Mouse (Mus musculus) neural tube, embryonic 14.5 days (tissue): ENCODE measurements around the gene Gm8369. TPM values are rescaled to one million over a fixed set of nuclear protein-coding genes. Genes with fewer than 3 reads are reported as not detected.
"Not testable (repeated sequence)": the region's sequence is repeated elsewhere in the genome, so short reads cannot be mapped to it uniquely, and the experiment has no call there.

ENCODE experiments used
- ATAC-seq: fragments of 200-750 bp; cut with Nextera tagmentation; 2 replicates; pipeline ENCODE4 v1.8.0; 2017; ENCODE audit warnings: low read depth, mild to moderate bottlenecking, moderate TSS enrichment, moderate library complexity
- H3K27ac ChIP-seq: fragments of 300-500 bp; sonication (generic); 2 replicates; pipeline ENCODE4 v1.5.1; 2014; ENCODE audit warnings: low read depth, mild to moderate bottlenecking, control low read depth, low read length, moderate library complexity, mixed read lengths
- H3K27me3 ChIP-seq: fragments of 300-500 bp; sonication (generic); 2 replicates; pipeline ENCODE4 v1.6.1; 2014; ENCODE audit warnings: low read length; ENCODE audit not compliant: control insufficient read depth, insufficient read depth
- H3K36me3 ChIP-seq: fragments of 300-500 bp; sonication (generic); 2 replicates; pipeline ENCODE4 v1.6.1; 2014; ENCODE audit warnings: low read length, mixed read lengths; ENCODE audit not compliant: control insufficient read depth, insufficient read depth
- H3K4me1 ChIP-seq: fragments of 300-500 bp; sonication (generic); 2 replicates; pipeline ENCODE4 v1.6.1; 2014; ENCODE audit warnings: low read length; ENCODE audit not compliant: control insufficient read depth, insufficient read depth
- H3K4me2 ChIP-seq: fragments of 300-500 bp; sonication (generic); 2 replicates; pipeline ENCODE4 v1.6.1; 2014; ENCODE audit warnings: mild to moderate bottlenecking, low read depth, low read length, control low read depth
- H3K4me3 ChIP-seq: fragments of 300-500 bp; sonication (generic); 2 replicates; pipeline ENCODE4 v1.5.1; 2014; ENCODE audit warnings: low read depth, low read length, control low read depth, mixed read lengths
- H3K9ac ChIP-seq: fragments of 300-500 bp; sonication (generic); replicated peaks from 2 replicates; pipeline ENCODE4 v1.6.1; 2014; ENCODE audit warnings: low read depth, mild to moderate bottlenecking, control low read depth, low read length, mixed read lengths
- H3K9me3 ChIP-seq: fragments of 300-500 bp; sonication (generic); 2 replicates; pipeline ENCODE4 v1.6.1; 2016; ENCODE audit warnings: low read length; ENCODE audit not compliant: control insufficient read depth
- WGBS: fragments of 180-500 bp; shearing (Covaris S2); extraction: QIAGEN DNeasy Blood & Tissue Kit; methylation state at CpG from one replicate; pipeline ENCODE4 v1.1.7; 2014; 5-methylcytosine and 5-hydroxymethylcytosine counted together
- polyA plus RNA-seq: library from polyadenylated mRNA; unstranded; fragments of >200 nt; fragmentation: Nextera tagmentation; extraction: Ambion mirVana; gene quantifications from 2 replicates; pipeline ENCODE4 v1.2.1, GENCODE M21; 2014

Gm8369 gene
- polyA plus RNA-seq, 1 experiment from 2014 or later, result not detected

DNA sequence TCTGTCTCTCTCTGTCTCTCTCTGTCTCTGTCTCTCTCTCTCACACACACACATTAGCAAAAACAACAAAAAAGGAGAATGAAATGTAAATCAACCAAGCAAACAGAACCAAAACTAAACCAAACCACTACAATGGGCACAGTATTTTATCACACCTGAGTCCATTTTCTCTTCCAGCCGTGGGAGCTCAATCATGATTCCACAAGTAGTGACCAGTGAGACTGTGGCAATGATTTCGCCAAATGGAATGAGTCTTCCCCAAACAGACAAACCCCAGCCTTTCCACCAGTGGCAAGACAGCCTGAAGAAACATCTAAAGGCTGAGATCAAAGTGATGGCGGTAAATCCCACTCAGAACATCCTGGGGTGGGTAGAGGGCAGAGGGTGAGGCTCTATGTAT is 34.4 kb downstream of the Gm8369 start:
- Histone ChIP-seq H3K27me3 (no peaks in the 10 kb centered on the region), H3K4me1 (no peaks in the 10 kb centered on the region), H3K27ac (no peak overlapping the region), H3K9me3 (no peaks in the 10 kb centered on the region), H3K9ac (no peak overlapping the region), H3K4me2 (no peak overlapping the region), H3K36me3 (no peaks in the 10 kb centered on the region), H3K4me3 (no peak overlapping the region)
- ATAC-seq, result no peak
- 91% methylated on average over 3 of the region's 3 CpGs for WGBS

DNA sequence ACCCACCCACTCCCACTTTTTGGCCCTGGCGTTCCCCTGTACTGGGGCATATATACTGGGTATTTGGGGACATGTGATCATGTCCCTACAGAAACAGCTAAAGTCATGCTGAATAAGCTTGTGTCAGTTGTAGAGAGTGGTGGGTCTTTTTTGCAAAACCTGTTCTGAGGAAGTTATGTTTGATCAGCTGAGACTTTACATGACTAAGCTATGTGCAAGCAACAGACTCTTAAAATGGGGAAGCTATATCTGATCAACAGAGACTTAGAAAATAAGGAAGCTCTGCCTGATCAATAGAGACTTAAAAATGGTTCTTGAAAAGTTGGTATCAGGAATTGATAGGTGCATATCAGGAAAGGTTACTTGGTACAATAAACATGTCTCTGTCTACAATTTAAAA is 47.7 kb downstream of the Gm8369 start:
- Histone ChIP-seq H3K36me3 (no peaks in the 10 kb centered on the region), H3K4me1 (no peaks in the 10 kb centered on the region), H3K9me3 (no peaks in the 10 kb centered on the region), H3K27me3 (no peaks in the 10 kb centered on the region), H3K27ac (no peak overlapping the region), H3K9ac (no peak overlapping the region), H3K4me2 (no peak overlapping the region), H3K4me3 (no peak overlapping the region)
- 82% methylated on average over 1 of the region's 1 CpGs for WGBS
- ATAC-seq, result no peak

DNA sequence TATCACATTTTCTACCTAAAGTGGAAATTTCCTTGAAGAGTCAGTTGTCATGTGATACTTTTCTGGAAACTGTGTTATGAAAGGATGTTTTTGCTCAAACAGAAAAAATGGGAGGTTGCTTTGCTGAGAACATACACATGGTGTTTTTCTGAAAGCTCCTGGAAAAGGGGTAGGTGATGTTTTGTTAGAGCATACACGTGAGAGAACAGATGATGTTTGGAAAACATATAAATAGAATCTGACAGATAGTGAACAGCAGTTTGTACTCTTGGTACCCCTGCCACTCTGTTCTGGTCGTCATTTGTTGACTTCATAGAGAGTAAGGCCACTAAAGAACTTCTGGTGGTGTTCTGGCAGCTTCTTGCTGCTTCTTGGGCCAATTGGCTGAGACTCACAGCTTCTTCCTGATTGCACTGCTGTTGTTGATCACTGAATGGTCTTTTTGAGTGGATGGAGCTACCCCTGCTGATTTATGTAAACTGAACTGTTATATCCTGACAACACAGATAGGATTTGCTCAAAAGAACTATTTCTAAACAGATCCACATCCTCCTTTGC is 48.2 kb downstream of the Gm8369 start:
- Histone ChIP-seq H3K4me2 (no peak overlapping the region), H3K9me3 (no peaks in the 10 kb centered on the region), H3K27ac (no peak overlapping the region), H3K27me3 (no peaks in the 10 kb centered on the region), H3K36me3 (no peaks in the 10 kb centered on the region), H3K4me1 (no peaks in the 10 kb centered on the region), H3K9ac (no peak overlapping the region), H3K4me3 (no peak overlapping the region)
- 62% methylated on average over 2 of the region's 2 CpGs for WGBS
- ATAC-seq, result no peak

DNA sequence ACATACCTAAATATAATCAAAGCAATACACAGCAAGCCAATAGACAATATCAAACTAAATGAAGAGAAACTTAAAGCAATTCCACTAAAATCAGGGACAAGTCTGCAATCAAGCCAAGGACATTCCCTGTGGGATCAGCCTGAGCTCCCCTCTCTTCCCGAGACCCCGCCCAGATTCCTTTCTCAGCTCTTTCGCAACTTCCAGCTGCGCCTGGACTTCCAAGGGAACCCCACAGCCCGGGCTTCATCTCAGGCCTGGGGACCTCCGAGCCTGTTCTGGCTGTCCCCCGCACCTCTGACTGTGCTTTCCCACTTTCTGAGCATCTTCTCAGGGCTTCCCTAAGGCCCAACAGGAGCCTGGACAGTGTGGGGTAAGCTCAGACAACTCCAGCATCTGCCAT is 50.9 kb downstream of the Gm8369 start, which contains the start of gene Ms4a4d:
TSS of gene Ms4a4d (plus strand) at position 209 of the 400 bp plus-strand sequence.
- H3K27me3 ChIP-seq, result no peaks in the 10 kb centered on the region
- ATAC-seq, result no peak
- H3K4me2 ChIP-seq, result no peak within 1 kb of the TSS
- H3K27ac ChIP-seq, result no peak within 1 kb of the TSS
- H3K4me3 ChIP-seq, result no peak within 1 kb of the TSS
- H3K36me3 ChIP-seq, result no peaks in the 10 kb centered on the region
- WGBS, result 26% methylated on average over 7 of the region's 7 CpGs
- H3K4me1 ChIP-seq, result no peaks in the 10 kb centered on the region
- no peak within 1 kb of the TSS for H3K9ac ChIP-seq
- H3K9me3 ChIP-seq, result no peaks in the 10 kb centered on the region

DNA sequence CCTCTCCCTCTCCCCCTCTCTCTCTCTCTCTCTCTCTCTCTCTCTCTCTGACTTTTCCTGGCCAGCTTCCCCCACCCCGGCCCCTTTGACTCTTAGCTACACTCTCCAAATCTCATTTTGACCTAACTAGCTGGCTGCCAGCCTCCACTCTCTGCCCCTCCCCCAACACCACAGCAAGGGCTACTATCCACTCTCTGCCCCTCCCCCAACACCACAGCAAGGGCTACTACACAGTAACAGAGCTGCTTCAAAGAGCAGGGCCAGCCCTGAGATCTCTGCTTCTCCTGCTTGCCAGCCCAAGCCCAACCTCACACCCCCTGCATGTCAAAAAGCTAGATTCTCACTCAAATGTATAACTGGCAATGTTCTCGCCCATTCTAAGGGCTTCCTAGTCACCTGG is 51.6 kb downstream of the Gm8369 start:
- H3K4me1 ChIP-seq, result no peaks in the 10 kb centered on the region
- ATAC-seq, result no peak
- no peak overlapping the region for H3K27ac ChIP-seq
- 9% methylated on average over 2 of the region's 2 CpGs for WGBS
- no peaks in the 10 kb centered on the region for H3K9me3 ChIP-seq
- no peak overlapping the region for H3K4me3 ChIP-seq
- H3K36me3 ChIP-seq, result no peaks in the 10 kb centered on the region
- no peak overlapping the region for H3K4me2 ChIP-seq
- no peak overlapping the region for H3K9ac ChIP-seq
- H3K27me3 ChIP-seq, result no peaks in the 10 kb centered on the region

DNA sequence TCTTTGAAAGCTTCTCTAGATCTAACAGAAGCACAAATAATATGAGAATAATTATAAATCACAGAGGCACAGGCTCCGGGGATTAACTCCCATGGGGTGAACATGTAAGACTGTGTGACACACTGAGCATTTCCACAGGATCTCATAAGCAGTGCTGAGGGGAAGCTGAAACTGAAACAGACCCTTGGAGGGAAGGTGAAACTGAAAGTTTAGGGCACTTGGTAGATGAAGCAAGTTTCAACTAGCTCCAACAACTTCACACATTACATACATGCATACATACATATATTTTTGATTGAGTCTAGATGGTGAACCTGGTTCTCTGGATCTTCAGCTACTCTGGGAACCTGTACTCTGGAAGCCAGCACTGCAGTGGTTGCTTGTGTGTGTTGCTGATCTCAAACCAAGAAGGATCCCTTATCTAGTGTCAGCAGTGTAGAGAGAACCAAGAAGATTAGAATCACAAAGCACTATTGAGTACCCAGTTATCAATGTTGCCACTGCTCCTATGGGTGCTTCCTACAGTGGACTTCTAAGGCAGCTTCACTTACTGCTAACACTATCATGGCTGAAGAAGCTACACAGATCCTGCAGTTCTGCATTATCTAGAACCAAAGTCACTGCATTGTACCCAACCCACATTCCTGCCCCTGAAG is 54.6 kb downstream of the Gm8369 start:
- ATAC-seq, H3K27me3 ChIP-seq, H3K9ac ChIP-seq, H3K4me1 ChIP-seq, H3K27ac ChIP-seq, H3K36me3 ChIP-seq, H3K9me3 ChIP-seq, H3K4me3 ChIP-seq, H3K4me2 ChIP-seq: not testable (repeated sequence)
- 80% methylated on average over 1 of the region's 1 CpGs for WGBS

DNA sequence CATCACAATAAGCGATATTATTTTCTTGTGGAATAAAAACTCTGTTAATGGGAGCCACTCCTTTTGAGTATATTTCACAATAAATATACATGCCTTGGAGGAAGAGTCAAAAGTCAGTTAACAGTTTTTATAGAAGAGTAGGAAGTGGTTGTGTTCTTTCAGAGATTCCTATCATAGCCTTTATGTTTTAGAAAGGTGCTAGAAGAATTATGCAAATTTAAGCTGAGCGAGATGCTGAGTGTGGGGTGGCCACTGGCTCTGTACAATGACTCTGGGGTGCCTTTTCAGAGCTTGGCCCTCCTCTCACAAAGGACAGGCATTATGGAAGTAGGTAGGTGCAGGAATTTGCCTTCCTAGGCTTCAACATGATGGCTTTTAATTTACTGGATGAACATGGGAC is 58.6 kb downstream of the Gm8369 start:
- not testable (repeated sequence) for ATAC-seq, H3K27ac ChIP-seq
- WGBS, result 92% methylated on average over 2 of the region's 2 CpGs

DNA sequence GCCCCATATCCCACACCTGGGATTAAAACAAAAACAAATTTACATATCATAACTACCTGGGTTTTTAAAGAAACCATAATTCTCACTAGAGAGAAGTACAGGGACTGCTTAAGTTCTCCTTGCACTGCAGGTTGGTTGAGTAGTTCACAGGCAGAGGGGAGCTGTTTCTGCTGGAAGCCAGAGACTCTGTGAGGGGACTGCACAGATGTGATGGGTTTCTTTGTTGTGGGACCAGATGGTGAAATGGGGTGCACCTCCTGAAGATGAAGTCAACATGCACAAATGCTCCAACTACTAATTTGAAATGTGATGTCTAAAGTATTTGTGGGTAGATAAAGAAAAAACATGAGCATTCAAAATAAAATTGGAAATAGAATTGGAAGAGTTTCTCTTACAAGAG is 62.2 kb downstream of the Gm8369 start:
- Histone ChIP-seq H3K9me3 (no peaks in the 10 kb centered on the region), H3K27me3 (no peaks in the 10 kb centered on the region), H3K36me3 (no peaks in the 10 kb centered on the region), H3K4me1 (no peaks in the 10 kb centered on the region), H3K4me3 (no peak overlapping the region), H3K9ac (no peak overlapping the region), H3K4me2 (no peak overlapping the region), H3K27ac (no peak overlapping the region)
- ATAC-seq, result no peak

More for the DNA sequence above, 58.6 kb downstream of the Gm8369 start:
- not testable (repeated sequence) for H3K9ac ChIP-seq, H3K4me2 ChIP-seq, H3K27me3 ChIP-seq, H3K9me3 ChIP-seq, H3K4me3 ChIP-seq, H3K36me3 ChIP-seq, H3K4me1 ChIP-seq

DNA sequence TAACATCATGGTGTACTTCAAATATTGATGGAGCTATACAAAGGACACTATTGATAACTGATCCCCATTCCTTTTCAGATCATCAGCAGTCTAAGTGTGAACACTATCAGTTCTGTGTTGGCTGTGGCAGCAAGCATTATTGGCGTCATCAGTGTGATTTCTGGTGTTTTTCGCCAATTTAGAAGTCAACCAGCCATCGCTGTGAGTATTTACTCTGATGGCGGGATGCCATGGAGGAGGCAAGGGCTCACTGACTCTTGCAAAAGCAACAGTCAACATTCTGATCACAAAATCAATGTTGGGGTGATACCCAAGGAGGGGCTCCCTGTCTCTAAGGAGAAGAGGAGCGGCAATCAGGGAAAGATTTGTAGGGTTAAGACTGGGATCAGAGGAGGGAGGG is 69.0 kb downstream of the Gm8369 start:
- no peak overlapping the region for H3K9ac ChIP-seq
- no peak overlapping the region for H3K4me2 ChIP-seq
- no peaks in the 10 kb centered on the region for H3K4me1 ChIP-seq
- no peaks in the 10 kb centered on the region for H3K36me3 ChIP-seq
- 93% methylated on average over 5 of the region's 5 CpGs for WGBS
- H3K27ac ChIP-seq, result no peak overlapping the region
- no peaks in the 10 kb centered on the region for H3K27me3 ChIP-seq
- no peak for ATAC-seq
- H3K4me3 ChIP-seq, result no peak overlapping the region
- no peaks in the 10 kb centered on the region for H3K9me3 ChIP-seq
